ENCODE assay signal across 25 mouse cellular contexts in genomic region chr5:90763912-90764665, GRCm38 (mm10). TPM values are rescaled to one million over a fixed set of nuclear protein-coding genes. Genes with fewer than 3 reads are reported as not detected.
"Had no signal": no experiment of that assay in that cellular context is flagged by ENCODE, and none has a peak within 500 bp of the region (broad histone marks: within the 10 kb centered on the region; RNA-seq: fewer than 3 reads in every experiment).

No protein-coding gene starts in this region.

- ATAC-seq: intestine, embryonic 16.5 days; liver, embryonic 12.5 days; midbrain, embryonic 13.5 days; midbrain, embryonic 16.5 days had no signal

- H3K9me3 ChIP-seq: limb, embryonic 10.5 days; limb, embryonic 13.5 days; liver, embryonic 12.5 days; liver, embryonic 15.5 days; megakaryocyte, embryonic 14.5 days; midbrain, embryonic 10.5 days; midbrain, embryonic 13.5 days had no signal

- DNase-seq: kidney, adult 18-20 months; kidney, adult 9 months; kidney, postnatal 14 days; kidney, postnatal 4 days; liver; lung, adult 2 months; right cerebral cortex, adult 18-20 months; right cerebral cortex, postnatal 14 days; right cerebral cortex, postnatal 4 days; thymus, adult 18-20 months; thymus, postnatal 36 days had no signal

- H3K9ac ChIP-seq: limb, embryonic 13.5 days; liver, embryonic 12.5 days; liver, embryonic 15.5 days; midbrain, embryonic 13.5 days had no signal

- H3K27me3 ChIP-seq: megakaryocyte, embryonic 14.5 days had no signal

- H3K27ac ChIP-seq: limb, embryonic 10.5 days; limb, embryonic 13.5 days; liver, embryonic 12.5 days; liver, embryonic 15.5 days; midbrain, embryonic 10.5 days; midbrain, embryonic 13.5 days had no signal

- H3K36me3 ChIP-seq: limb, embryonic 10.5 days; limb, embryonic 13.5 days; liver, embryonic 12.5 days; liver, embryonic 15.5 days; midbrain, embryonic 10.5 days; midbrain, embryonic 13.5 days had no signal

- H3K4me3 ChIP-seq: limb, embryonic 10.5 days; limb, embryonic 13.5 days; liver, embryonic 12.5 days; liver, embryonic 15.5 days; midbrain, embryonic 10.5 days; midbrain, embryonic 13.5 days had no signal

- H3K4me1 ChIP-seq: liver, embryonic 12.5 days; liver, embryonic 15.5 days had no signal

- H3K4me2 ChIP-seq: limb, embryonic 13.5 days; liver, embryonic 12.5 days; liver, embryonic 15.5 days; midbrain, embryonic 13.5 days had no signal

RNA-seq across cellular contexts. Expression of gene Ppbp, which starts 4.2 kb away (rescaled TPM):
- polyA plus RNA-seq: neural tube, embryonic 14.5 days had no signal

RNA-seq across cellular contexts. Expression of gene Cxcl5, which starts 4.9 kb away (rescaled TPM):
- polyA plus RNA-seq: kidney, embryonic 16.5 days; midbrain, embryonic 13.5 days; testis, adult 2 months had no signal

RNA-seq across cellular contexts. Expression of gene Cxcl3, which starts 21.8 kb away (rescaled TPM):
- polyA plus RNA-seq: intestine, embryonic 16.5 days; kidney, embryonic 16.5 days; limb, embryonic 10.5 days; liver, embryonic 12.5 days; liver, embryonic 15.5 days; midbrain, embryonic 10.5 days; midbrain, embryonic 13.5 days; midbrain, embryonic 16.5 days; neural tube, embryonic 11.5 days; neural tube, embryonic 14.5 days; stomach, embryonic 14.5 days; testis, adult 2 months had no signal

RNA-seq across cellular contexts. Expression of gene Cxcl15, which starts 30.2 kb away (rescaled TPM):
- polyA plus RNA-seq: limb, embryonic 10.5 days; liver, embryonic 12.5 days; liver, embryonic 15.5 days; midbrain, embryonic 10.5 days; midbrain, embryonic 13.5 days; midbrain, embryonic 16.5 days; neural tube, embryonic 14.5 days; testis, adult 2 months had no signal
